17 mouse cellular contexts compared by ENCODE assay signal in genomic region chr4:69889931-69890634, GRCm38 (mm10).
DNase-seq lines count a peak whose midpoint lies in the region; ATAC-seq lines count a peak whose summit lies in the region.
"Had no signal": no experiment of that assay in that cellular context is flagged by ENCODE, and none has a peak within 500 bp of the region (broad histone marks: within the 10 kb centered on the region; RNA-seq: fewer than 3 reads in every experiment).

No protein-coding gene starts in this region.

- no peaks in the 10 kb centered on the region for H3K36me3 ChIP-seq in neural tube, embryonic 14.5 days (ENCODE audit: control insufficient read depth, insufficient read depth, low read length)
- no peaks in the 10 kb centered on the region for H3K36me3 ChIP-seq in hindbrain, embryonic 16.5 days (ENCODE audit: control insufficient read depth, insufficient read depth, low read length)
- H3K36me3 ChIP-seq in embryonic facial prominence, embryonic 10.5 days (replicated peaks) = no peaks in the 10 kb centered on the region

- H3K9ac ChIP-seq in neural tube, embryonic 14.5 days (replicated peaks; ENCODE audit: low read depth, low read length) = no peak overlapping the region
- no peak overlapping the region for H3K9ac ChIP-seq in hindbrain, embryonic 16.5 days (ENCODE audit: low read depth, low read length)

- no peak overlapping the region for H3K4me3 ChIP-seq in neural tube, embryonic 14.5 days (ENCODE audit: low read depth, low read length)
- H3K4me3 ChIP-seq in hindbrain, embryonic 16.5 days (ENCODE audit: low read length) = no peak overlapping the region
- no peak overlapping the region for H3K4me3 ChIP-seq in embryonic facial prominence, embryonic 10.5 days
- H3K4me3 ChIP-seq: myocyte had no signal

- peak; percentile 63 for ATAC-seq in neural tube, embryonic 14.5 days (ENCODE audit: low read depth)
- peak; percentile 63; the same call in 1 of the 2 replicates for ATAC-seq in hindbrain, embryonic 16.5 days
- no peak for ATAC-seq in granulocyte monocyte progenitor cell, adult 5-6 weeks (replicated peaks; ENCODE audit: poor library complexity, severe bottlenecking)
- ATAC-seq: intestine, postnatal 0 days had no signal

- H3K4me1 ChIP-seq in neural tube, embryonic 14.5 days (ENCODE audit: control insufficient read depth, insufficient read depth, low read length) = no peaks in the 10 kb centered on the region
- no peaks in the 10 kb centered on the region for H3K4me1 ChIP-seq in hindbrain, embryonic 16.5 days (ENCODE audit: control insufficient read depth, insufficient read depth, low read depth, low read length)
- H3K4me1 ChIP-seq in embryonic facial prominence, embryonic 10.5 days = peaks cover 10% of the 10 kb centered on the region

- WGBS in neural tube, embryonic 14.5 days = 13% methylated on average over 5 of the region's 5 CpGs
- 33% methylated on average over 5 of the region's 5 CpGs for WGBS in hindbrain, embryonic 16.5 days
- WGBS in embryonic facial prominence, embryonic 10.5 days = 30% methylated on average over 5 of the region's 5 CpGs

- H3K27me3 ChIP-seq in neural tube, embryonic 14.5 days (ENCODE audit: control insufficient read depth, insufficient read depth, low read length) = no peaks in the 10 kb centered on the region
- no peaks in the 10 kb centered on the region for H3K27me3 ChIP-seq in hindbrain, embryonic 16.5 days (replicated peaks; ENCODE audit: control insufficient read depth, insufficient read depth, low read length)
- H3K27me3 ChIP-seq in embryonic facial prominence, embryonic 10.5 days (replicated peaks; ENCODE audit: low read depth, poor library complexity, severe bottlenecking) = no peaks in the 10 kb centered on the region

- H3K4me2 ChIP-seq in neural tube, embryonic 14.5 days (ENCODE audit: low read depth, low read length) = no peak overlapping the region
- H3K4me2 ChIP-seq in hindbrain, embryonic 16.5 days (ENCODE audit: low read length) = no peak overlapping the region

- DNase-seq in embryo, embryonic 9.5 days (ENCODE audit: extremely low spot score) = peak; percentile 12
- DNase-seq in embryo, embryonic 10 days (ENCODE audit: low spot score) = no peak
- no peak for DNase-seq in neural tube, embryonic 10.5 days (ENCODE audit: extremely low spot score, low spot score)
- DNase-seq in embryonic facial prominence, embryonic 10.5 days (ENCODE audit: low spot score) = no peak
- no peak for DNase-seq in adipocyte (ENCODE audit: low spot score)
- DNase-seq: adrenal gland, adult 2 months; cerebellum, adult 9-10 months; layer of hippocampus, postnatal 36 days; lung, adult 18-20 months; lung, postnatal 4 days; right cerebral cortex, postnatal 4 days; thymus, postnatal 14 days had no signal

- H3K9me3 ChIP-seq in neural tube, embryonic 14.5 days (ENCODE audit: control insufficient read depth, low read length) = no peaks in the 10 kb centered on the region
- H3K9me3 ChIP-seq in hindbrain, embryonic 16.5 days (ENCODE audit: control insufficient read depth, low read length) = no peaks in the 10 kb centered on the region
- no peaks in the 10 kb centered on the region for H3K9me3 ChIP-seq in embryonic facial prominence, embryonic 10.5 days

- no peak overlapping the region for H3K27ac ChIP-seq in neural tube, embryonic 14.5 days (ENCODE audit: low read depth, low read length)
- H3K27ac ChIP-seq in hindbrain, embryonic 16.5 days (ENCODE audit: low read depth, low read length) = no peak overlapping the region
- H3K27ac ChIP-seq in embryonic facial prominence, embryonic 10.5 days (replicated peaks) = no peak overlapping the region
